Mouse (Mus musculus): ENCODE data around the gene Olfr295. TPM values are rescaled to one million over a fixed set of nuclear protein-coding genes. Genes with fewer than 3 reads are reported as not detected.

Olfr295 gene
- polyA plus RNA-seq (2015; fragmentation: Nextera tagmentation; extraction: Ambion mirVana): not detected in 2 replicates

DNA sequence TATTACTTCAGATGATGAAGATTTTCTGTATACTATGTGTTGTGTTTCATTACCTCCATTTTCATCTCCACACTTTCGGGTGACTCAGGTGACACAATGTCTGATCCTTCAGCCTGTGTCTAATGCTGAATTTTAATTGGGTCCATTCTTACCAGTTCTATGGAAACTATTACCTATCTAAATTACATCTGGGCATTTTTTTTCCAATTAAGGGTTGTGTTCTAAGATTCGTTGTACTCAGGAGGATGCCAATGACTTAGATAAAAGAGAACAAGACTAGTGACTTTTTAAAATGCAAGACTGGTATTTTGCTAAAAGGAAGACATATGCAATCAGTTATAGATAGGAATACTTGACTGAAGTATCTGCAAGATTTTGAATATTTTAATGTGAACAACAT lies at the start of gene Olfr295:
Olfr295 (plus strand) TSS at position 301 of the 400 bp plus-strand sequence.
- Histone ChIP-seq H3K9me3 (no peaks in the 10 kb centered on the region), H3K9ac (no peak within 1 kb of the TSS), H3K27me3 (replicated peaks) (no peaks in the 10 kb centered on the region), H3K4me3 (replicated peaks) (no peak within 1 kb of the TSS), H3K4me2 (replicated peaks) (no peak within 1 kb of the TSS), H3K27ac (no peak within 1 kb of the TSS), H3K36me3 (no peaks in the 10 kb centered on the region), H3K4me1 (replicated peaks) (no peaks in the 10 kb centered on the region)
- 80% methylated on average over 2 of the region's 2 CpGs for WGBS
- ATAC-seq: no peak

DNA sequence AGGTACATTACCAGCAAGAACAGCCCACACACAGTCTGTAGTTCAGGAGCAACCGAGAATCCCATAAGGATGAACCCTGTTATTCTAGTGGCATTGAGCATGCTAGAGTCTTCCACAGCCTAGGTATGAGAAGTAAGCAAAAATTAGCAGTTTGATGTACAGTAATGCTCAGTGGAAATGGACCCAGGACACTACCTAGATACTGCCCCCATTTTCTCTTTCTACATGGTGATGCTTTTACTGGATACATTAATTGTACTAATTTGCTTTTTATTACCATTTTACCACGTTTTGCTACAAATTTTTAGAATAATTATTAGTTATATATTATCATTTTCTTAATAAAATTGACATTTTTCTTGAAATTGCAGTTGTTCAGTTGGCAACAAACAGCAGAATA lies 32.9 kb downstream of the Olfr295 start, which contains the start of gene Olfr294:
Olfr294 (minus strand) TSS at position 101 of the 400 bp plus-strand sequence.
- Histone ChIP-seq H3K9ac (no peak within 1 kb of the TSS), H3K36me3 (no peaks in the 10 kb centered on the region), H3K4me2 (replicated peaks) (no peak within 1 kb of the TSS), H3K27me3 (replicated peaks) (no peaks in the 10 kb centered on the region), H3K4me3 (replicated peaks) (no peak within 1 kb of the TSS), H3K9me3 (no peaks in the 10 kb centered on the region), H3K27ac (no peak within 1 kb of the TSS), H3K4me1 (replicated peaks) (no peaks in the 10 kb centered on the region)
- ATAC-seq: no peak
- WGBS: 65% methylated on average over 2 of the region's 2 CpGs

Other genes starting within 250 kb of the Olfr295 start
- gene Olfr307, start 246.3 kb upstream of the Olfr295 start, polyA plus RNA-seq (2015; fragmentation: Nextera tagmentation; extraction: Ambion mirVana): not detected in 2 replicates
- gene Olfr305, start 216.9 kb upstream of the Olfr295 start, polyA plus RNA-seq (2015; fragmentation: Nextera tagmentation; extraction: Ambion mirVana): not detected in 2 replicates
- not detected in 2 replicates for gene Olfr304, start 197.2 kb upstream of the Olfr295 start, polyA plus RNA-seq (2015; fragmentation: Nextera tagmentation; extraction: Ambion mirVana)
- gene Olfr303, start 186.1 kb upstream of the Olfr295 start, polyA plus RNA-seq (2015; fragmentation: Nextera tagmentation; extraction: Ambion mirVana): not detected in 2 replicates
- not detected in 2 replicates for gene Olfr301, start 180.0 kb upstream of the Olfr295 start, polyA plus RNA-seq (2015; fragmentation: Nextera tagmentation; extraction: Ambion mirVana)
- not detected in 2 replicates for gene Olfr299, start 123.9 kb upstream of the Olfr295 start, polyA plus RNA-seq (2015; fragmentation: Nextera tagmentation; extraction: Ambion mirVana)
- not detected in 2 replicates for gene Olfr298, start 91.4 kb upstream of the Olfr295 start, polyA plus RNA-seq (2015; fragmentation: Nextera tagmentation; extraction: Ambion mirVana)
- gene Olfr297, start 63.9 kb upstream of the Olfr295 start, polyA plus RNA-seq (2015; fragmentation: Nextera tagmentation; extraction: Ambion mirVana): not detected in 2 replicates
- gene Olfr294, start 32.8 kb downstream of the Olfr295 start, polyA plus RNA-seq (2015; fragmentation: Nextera tagmentation; extraction: Ambion mirVana): not detected in 2 replicates
- gene Olfr293, start 65.2 kb downstream of the Olfr295 start, polyA plus RNA-seq (2015; fragmentation: Nextera tagmentation; extraction: Ambion mirVana): not detected in 2 replicates
- not detected in 2 replicates for gene Olfr292, start 104.5 kb downstream of the Olfr295 start, polyA plus RNA-seq (2015; fragmentation: Nextera tagmentation; extraction: Ambion mirVana)
- 0.23 TPM in 1 of 2 replicates, not detected in the other for gene Folh1, start 192.1 kb downstream of the Olfr295 start, polyA plus RNA-seq (2015; fragmentation: Nextera tagmentation; extraction: Ambion mirVana)
- gene Vmn2r77, start 211.2 kb downstream of the Olfr295 start, polyA plus RNA-seq (2015; fragmentation: Nextera tagmentation; extraction: Ambion mirVana): not detected in 2 replicates

All from intestine, embryonic 15.5 days (tissue).